In genomic region chr16:78211687-78212086, GRCm38 (mm10) we compare ENCODE assay signal across 18 mouse cellular contexts.
"Had no signal": no experiment of that assay in that cellular context is flagged by ENCODE, and none has a peak within 500 bp of the region (broad histone marks: within the 10 kb centered on the region; RNA-seq: fewer than 3 reads in every experiment).

No protein-coding gene starts in this region.

- DNase-seq: cerebellum, adult 2 months; cerebellum, adult 8-10 months; cerebellum, adult 9-10 months; cerebellum, adult 9-11 months; cerebellum, postnatal 10 days; cerebellum, postnatal 14 days; cerebellum, postnatal 25 days; cerebellum, postnatal 36 days; embryo, embryonic 11 days; forebrain, postnatal 0 days; gastrocnemius, adult 2 months; gastrocnemius, postnatal 10 days; gastrocnemius, postnatal 14 days; gastrocnemius, postnatal 25 days; gastrocnemius, postnatal 36 days; heart, adult 11 months; heart, adult 18-20 months; heart, adult 2 months had no signal
